Comparison of ENCODE assay signal across 31 mouse cellular contexts in the genomic region with DNA sequence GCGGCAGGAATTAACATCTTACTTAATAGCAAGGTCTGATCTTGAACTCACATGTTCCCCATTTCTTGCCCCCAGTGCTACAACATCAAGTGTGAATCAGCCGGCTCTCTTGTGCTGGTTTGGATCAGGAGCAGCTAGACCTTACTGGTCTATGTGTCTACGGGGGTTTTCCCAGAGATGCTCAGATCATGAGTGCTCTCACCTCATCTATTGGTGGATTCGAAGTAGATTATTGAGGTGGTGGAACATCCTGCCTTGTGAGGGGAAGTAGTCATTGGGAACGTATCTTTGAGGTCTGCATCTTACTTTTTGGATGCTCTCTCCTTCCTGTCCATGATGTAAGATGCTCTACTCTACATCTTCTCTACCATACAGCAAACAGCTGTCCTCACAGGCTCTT. TPM values are rescaled to one million over a fixed set of nuclear protein-coding genes. Genes with fewer than 3 reads are reported as not detected.
A peak's percentile ranks its signal among the peaks of the same experiment; 100 is the strongest.
DNase-seq lines count a peak whose midpoint lies in the region; ATAC-seq and TF ChIP-seq lines count a peak whose summit lies in the region.
"Had no signal": no experiment of that assay in that cellular context is flagged by ENCODE, and none has a peak within 500 bp of the region (broad histone marks: within the 10 kb centered on the region; RNA-seq: fewer than 3 reads in every experiment).

No protein-coding gene starts in this region.

- TF ChIP-seq POLR2A in CH12.LX (IDR thresholded peaks at IDR 0.05; ENCODE audit: low read depth, low read length), result no peak

- no peak for TF ChIP-seq EP300 in CH12.LX (IDR thresholded peaks at IDR 0.05; ENCODE audit: low read length)

- no peak overlapping the region for H3K9ac ChIP-seq in CH12.LX (ENCODE audit: insufficient read depth, low read depth)
- H3K9ac ChIP-seq: forebrain, embryonic 13.5 days; heart, embryonic 13.5 days; hindbrain, embryonic 12.5 days; hindbrain, embryonic 15.5 days; intestine, embryonic 15.5 days had no signal

- dilution Hi-C loops in CH12.LX (cut with MboI; ENCODE audit: extremely low pct_ligation_motif_present, extremely low pct_unique_long_range_greater_than_20kb, low sequenced_read_pairs), result no loop called here

- in situ Hi-C loops in CH12.LX (cut with MboI; ENCODE audit: low pct_ligation_motif_present, low pct_unique_long_range_greater_than_20kb, low sequenced_read_pairs), result no loop called here

- no peaks in the 10 kb centered on the region for H3K79me2 ChIP-seq in CH12.LX (replicated peaks; ENCODE audit: control insufficient read depth, extremely low read depth, insufficient read depth, poor library complexity, severe bottlenecking)

- no peaks in the 10 kb centered on the region for H3K27me3 ChIP-seq in CH12.LX (replicated peaks)
- H3K27me3 ChIP-seq: forebrain, embryonic 13.5 days; heart, embryonic 13.5 days; hindbrain, embryonic 12.5 days; hindbrain, embryonic 15.5 days; intestine, embryonic 15.5 days; Patski had no signal

- H3K4me2 ChIP-seq in CH12.LX (ENCODE audit: insufficient read depth, low read depth, poor library complexity, severe bottlenecking), result no peak overlapping the region
- H3K4me2 ChIP-seq: forebrain, embryonic 13.5 days; heart, embryonic 13.5 days; hindbrain, embryonic 12.5 days; hindbrain, embryonic 15.5 days; intestine, embryonic 15.5 days had no signal

- peaks cover 0 to 11% of the 10 kb centered on the region in 2 experiments; a peak in 2 of 4 replicates for H3K4me1 ChIP-seq in CH12.LX (ENCODE audit: control insufficient read depth in 1 of 2, insufficient read depth in 2 of 2)
- H3K4me1 ChIP-seq: forebrain, embryonic 10.5 days; forebrain, embryonic 13.5 days; heart, embryonic 13.5 days; hindbrain, embryonic 12.5 days; hindbrain, embryonic 15.5 days had no signal

- H3K9me3 ChIP-seq in CH12.LX (replicated peaks; ENCODE audit: low read length), result no peaks in the 10 kb centered on the region
- H3K9me3 ChIP-seq: forebrain, embryonic 13.5 days; G1E; heart, embryonic 13.5 days; hindbrain, embryonic 12.5 days; hindbrain, embryonic 15.5 days; intestine, embryonic 15.5 days had no signal

- no peak overlapping the region for H3K27ac ChIP-seq in CH12.LX (ENCODE audit: insufficient read depth, low read depth)
- H3K27ac ChIP-seq: forebrain, embryonic 10.5 days; forebrain, embryonic 13.5 days; heart, embryonic 13.5 days; hindbrain, embryonic 12.5 days; hindbrain, embryonic 15.5 days; intestine, embryonic 15.5 days had no signal

- peak; percentile 26 for DNase-seq in thymus, postnatal 0 days (ENCODE audit: low spot score)
- DNase-seq in thymus, postnatal 36 days, result no peak
- peak; percentile 13 for DNase-seq in CH12.LX (ENCODE audit: extremely low read depth)
- DNase-seq in cerebellum, postnatal 10 days, result no peak
- DNase-seq in left cerebral cortex, adult 18-20 months (ENCODE audit: low spot score in 2 of 2), result no peak
- DNase-seq: adrenal gland, adult 8-10 months; adrenal gland, postnatal 25 days; cerebellum, adult 11-12 months; cerebellum, adult 8-10 months; cerebellum, postnatal 14 days; gastrocnemius, postnatal 10 days; gastrocnemius, postnatal 36 days had no signal

- no peak for TF ChIP-seq CTCF in CH12.LX (conservative IDR thresholded peaks at IDR 0.05 in 1 of 2, IDR thresholded peaks at IDR 0.05 in 1 of 2; ENCODE audit: low read depth in 2 of 2, low read length in 2 of 2)

- H3K4me3 ChIP-seq in CH12.LX (replicated peaks in 1 of 3; ENCODE audit: low read depth in 2 of 3, low read length in 2 of 3, poor library complexity in 1 of 3), result no peak overlapping the region
- H3K4me3 ChIP-seq: forebrain, embryonic 10.5 days; forebrain, embryonic 13.5 days; heart, embryonic 13.5 days; hindbrain, embryonic 12.5 days; hindbrain, embryonic 15.5 days; intestine, embryonic 15.5 days had no signal

- no peak for TF ChIP-seq RAD21 in CH12.LX (IDR thresholded peaks at IDR 0.05; ENCODE audit: low read depth, low read length)

- H3K36me3 ChIP-seq in CH12.LX (replicated peaks in 1 of 2; ENCODE audit: control insufficient read depth in 1 of 2, insufficient read depth in 1 of 2, low read length in 1 of 2), result no peaks in the 10 kb centered on the region
- H3K36me3 ChIP-seq: forebrain, embryonic 10.5 days; G1E; heart, embryonic 13.5 days; hindbrain, embryonic 12.5 days; hindbrain, embryonic 15.5 days; intestine, embryonic 15.5 days had no signal

- peak; percentile 23 for ATAC-seq in activated CD4-positive, CD25-positive, alpha-beta regulatory T cell, adult 4 months
- ATAC-seq: CD4-positive, CD25-positive, alpha-beta regulatory T cell, adult 4 months; forebrain, embryonic 13.5 days; forebrain, embryonic 16.5 days; intestine, embryonic 15.5 days; Patski had no signal

TF ChIP-seq in CH12.LX, 34 proteins besides CTCF, POLR2A, EP300 and RAD21:
- TF ChIP-seq PAX5 (IDR thresholded peaks at IDR 0.05; ENCODE audit: low read length) (no peak), CHD1 (IDR thresholded peaks at IDR 0.05; ENCODE audit: low read depth, low read length) (no peak), MXI1 (IDR thresholded peaks at IDR 0.05; ENCODE audit: low read depth, low read length) (no peak), MYC (IDR thresholded peaks at IDR 0.05; ENCODE audit: low read depth, low read length) (no peak), MAFK (IDR thresholded peaks at IDR 0.05; ENCODE audit: insufficient replicate concordance, low read length) (no peak), CHD2 (IDR thresholded peaks at IDR 0.05; ENCODE audit: low read length) (no peak), MAZ (IDR thresholded peaks at IDR 0.05; ENCODE audit: low read depth, low read length) (no peak), TBP (conservative IDR thresholded peaks at IDR 0.05; ENCODE audit: low read depth, low read length) (no peak), NELFE (IDR thresholded peaks at IDR 0.05; ENCODE audit: low read depth, low read length) (no peak), ZMIZ1 (IDR thresholded peaks at IDR 0.05; ENCODE audit: low read depth, low read length) (no peak), RCOR1 (conservative IDR thresholded peaks at IDR 0.05; ENCODE audit: low read depth, low read length) (no peak)
TF ChIP-seq in CH12.LX: peak in this region for 0.

RNA-seq across cellular contexts. Expression of gene Cd8a, which starts 8.4 kb away (rescaled TPM):
- 664 and 665 TPM in 2 replicates for polyA plus RNA-seq in thymus, postnatal 0 days (2015; fragmentation: Nextera tagmentation; extraction: Ambion mirVana)
- total RNA-seq in CH12.LX (2012; rRNA removed) (0.13 TPM in 1 of 2 replicates, not detected in the other), CH12.LX (2014; rRNA removed) (0.12 TPM in 1 of 2 replicates, not detected in the other)
- 0.22 and 0.49 TPM in 2 replicates for polyA plus RNA-seq in CH12.LX (2012; ENCODE audit: insufficient read length, low read depth)
- polyA plus RNA-seq in activated CD4-positive, CD25-positive, alpha-beta regulatory T cell, adult 4 months (2017; shearing (Covaris generic)), result 1 to 10 TPM; 1.9 to 2.7 TPM
- total RNA-seq in left cerebral cortex, adult 18-20 months (2021), result not detected
- total RNA-seq: gastrocnemius, adult 18-20 months; granulocyte monocyte progenitor cell, adult 5-6 weeks; hematopoietic stem cell, adult 5-6 weeks had no signal
- polyA plus RNA-seq: brain, embryonic 14.5 days; C2C12; embryonic facial prominence, embryonic 11.5 days; embryonic facial prominence, embryonic 14.5 days; forebrain, embryonic 10.5 days; forebrain, embryonic 13.5 days; forebrain, embryonic 16.5 days; G1E; heart, embryonic 13.5 days; hindbrain, embryonic 12.5 days; hindbrain, embryonic 15.5 days; intestine, embryonic 15.5 days; Patski had no signal

RNA-seq across cellular contexts. Expression of gene Rmnd5a, which starts 58.8 kb away (rescaled TPM):
- 311 and 342 TPM in 2 replicates for polyA plus RNA-seq in thymus, postnatal 0 days (2015; fragmentation: Nextera tagmentation; extraction: Ambion mirVana)
- total RNA-seq in CH12.LX (2012; rRNA removed) (19.1 and 23.4 TPM in 2 replicates), CH12.LX (2014; rRNA removed) (40.6 and 47.2 TPM in 2 replicates)
- 22.7 and 23.5 TPM in 2 replicates for polyA plus RNA-seq in CH12.LX (2012; ENCODE audit: insufficient read length, low read depth)
- 10 to 100 TPM; 13.5 to 15.7 TPM for polyA plus RNA-seq in activated CD4-positive, CD25-positive, alpha-beta regulatory T cell, adult 4 months (2017; shearing (Covaris generic))
- 100 to 1,000 TPM in 1 of 2 experiments, 10 to 100 TPM in 1; 99.0 to 106 TPM for total RNA-seq in left cerebral cortex, adult 18-20 months (2021)

RNA-seq across cellular contexts. Expression of gene Cd8b1, which starts 59.1 kb away (rescaled TPM):
- 1,203 and 1,244 TPM in 2 replicates for polyA plus RNA-seq in thymus, postnatal 0 days (2015; fragmentation: Nextera tagmentation; extraction: Ambion mirVana)
- total RNA-seq in CH12.LX (2012; rRNA removed), result 0.21 and 0.25 TPM in 2 replicates
- 0.20 and 0.30 TPM in 2 replicates for total RNA-seq in CH12.LX (2014; rRNA removed)
- polyA plus RNA-seq in CH12.LX (2012; ENCODE audit: insufficient read length, low read depth), result 0.49 and 0.51 TPM in 2 replicates
- 10 to 100 TPM; 13.1 to 17.9 TPM for polyA plus RNA-seq in activated CD4-positive, CD25-positive, alpha-beta regulatory T cell, adult 4 months (2017; shearing (Covaris generic))
- total RNA-seq in left cerebral cortex, adult 18-20 months (2021), result not detected
- total RNA-seq: adrenal gland, postnatal 25 days; gastrocnemius, adult 18-20 months; granulocyte monocyte progenitor cell, adult 5-6 weeks; heart, postnatal 25 days; hematopoietic stem cell, adult 5-6 weeks had no signal
- polyA plus RNA-seq: brain, embryonic 14.5 days; C2C12; embryonic facial prominence, embryonic 11.5 days; embryonic facial prominence, embryonic 14.5 days; forebrain, embryonic 16.5 days; G1E; hindbrain, embryonic 12.5 days; hindbrain, embryonic 15.5 days; intestine, embryonic 15.5 days had no signal

RNA-seq across cellular contexts. Expression of gene Smyd1, which starts 59.6 kb away (rescaled TPM):
- polyA plus RNA-seq in thymus, postnatal 0 days (2015; fragmentation: Nextera tagmentation; extraction: Ambion mirVana), result 2.3 and 3.7 TPM in 2 replicates
- 0.08 TPM in 2 replicates for total RNA-seq in CH12.LX (2012; rRNA removed)
- total RNA-seq in CH12.LX (2014; rRNA removed), result 0.08 and 0.61 TPM in 2 replicates
- polyA plus RNA-seq in CH12.LX (2012; ENCODE audit: insufficient read length, low read depth), result 0.27 and 0.37 TPM in 2 replicates
- polyA plus RNA-seq in activated CD4-positive, CD25-positive, alpha-beta regulatory T cell, adult 4 months (2017; shearing (Covaris generic)), result not detected
- under 1 TPM; 0.16 to 0.70 TPM for total RNA-seq in left cerebral cortex, adult 18-20 months (2021)
- total RNA-seq: granulocyte monocyte progenitor cell, adult 5-6 weeks; hematopoietic stem cell, adult 5-6 weeks had no signal
- polyA plus RNA-seq: G1E had no signal

Comparison
In these comparisons a context has a peak if more than half of its experiments do, and no peak if none do; other contexts are left out.
1. DNase-seq: peak in thymus, postnatal 0 days (single experiment) and CH12.LX (single experiment); none in thymus, postnatal 36 days (0 of 2), cerebellum, postnatal 10 days (0 of 2) and left cerebral cortex, adult 18-20 months (0 of 2).
2. RNA of gene Cd8a, which starts 8.4 kb away (polyA plus RNA-seq): 664 to 665 TPM in thymus, postnatal 0 days; 1.9 to 2.7 TPM in activated CD4-positive, CD25-positive, alpha-beta regulatory T cell, adult 4 months and 0.22 to 0.49 TPM in CH12.LX; every median in the first group is over 100 times any median in the second.
3. RNA of gene Rmnd5a, which starts 58.8 kb away (polyA plus RNA-seq): 311 to 342 TPM in thymus, postnatal 0 days; 22.7 to 23.5 TPM in CH12.LX and 13.5 to 15.7 TPM in activated CD4-positive, CD25-positive, alpha-beta regulatory T cell, adult 4 months; every median in the first group is over 10 times any median in the second.
4. RNA of gene Cd8b1, which starts 59.1 kb away (polyA plus RNA-seq): 1,203 to 1,244 TPM in thymus, postnatal 0 days; 13.1 to 17.9 TPM in activated CD4-positive, CD25-positive, alpha-beta regulatory T cell, adult 4 months and 0.49 to 0.51 TPM in CH12.LX; every median in the first group is over 10 times any median in the second.